Mouse (Mus musculus): ENCODE measurements around the gene Cln6. TPM values are rescaled to one million over a fixed set of nuclear protein-coding genes. Genes with fewer than 3 reads are reported as not detected.

Cln6 gene
- total RNA-seq, 2 experiments from 2014 or later = 10.7 to 11.9 TPM

- peak; percentile 18 for DNase-seq
Measured at GRCm38 (mm10) chr9:62894486-62894885, 55.9 kb downstream of the Cln6 start.

Other genes with a start within 250 kb of the Cln6 start
- gene Itga11, start 161.0 kb upstream of the Cln6 start, total RNA-seq (2021) = 1 to 10 TPM; 3.3 to 4.8 TPM
- gene Fem1b, start 26.9 kb upstream of the Cln6 start, total RNA-seq (2021) = 10 to 100 TPM; 14.1 to 15.4 TPM
- 1 to 10 TPM; 2.0 to 2.5 TPM for gene Calml4, start 19.3 kb downstream of the Cln6 start, total RNA-seq (2021)
- 10 to 100 TPM; 12.8 to 15.1 TPM for gene Pias1, start 149.1 kb downstream of the Cln6 start, total RNA-seq (2021)